Mouse (Mus musculus): ENCODE measurements around the gene Trank1.

DNA sequence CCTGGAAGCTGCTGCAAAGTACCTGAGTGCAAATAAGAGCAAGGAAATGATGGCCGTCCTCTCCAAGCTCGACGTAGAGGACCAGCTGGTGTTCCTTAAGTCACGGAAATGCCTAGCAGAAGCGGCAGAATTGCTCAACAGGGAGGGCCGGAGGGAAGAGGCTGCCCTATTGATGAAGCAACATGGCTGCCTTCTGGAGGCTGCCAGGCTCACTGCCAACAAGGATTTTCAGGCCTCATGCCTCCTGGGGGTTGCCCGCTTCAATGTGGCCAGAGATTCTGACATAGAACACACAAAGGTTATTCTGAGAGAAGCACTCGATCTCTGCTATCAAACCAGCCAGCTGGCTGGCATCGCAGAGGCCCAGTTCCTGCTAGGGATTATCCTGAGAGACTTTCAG, 78.5 kb downstream of the Trank1 start:
- TF ChIP-seq CTCF (IDR thresholded peaks at IDR 0.05; ENCODE audit: control insufficient read depth, insufficient read depth, insufficient read length), result no peak
- no peak for TF ChIP-seq MYOD1 (IDR thresholded peaks at IDR 0.05; ENCODE audit: control insufficient read depth, insufficient read length, low read depth)
- no peak for TF ChIP-seq CEBPB (IDR thresholded peaks at IDR 0.05; ENCODE audit: low read depth)
- no peak for TF ChIP-seq MAX (IDR thresholded peaks at IDR 0.05)
- no peak for TF ChIP-seq MYOG (IDR thresholded peaks at IDR 0.05; ENCODE audit: control insufficient read depth, extremely low read depth, insufficient read length)
- TF ChIP-seq USF1 (IDR thresholded peaks at IDR 0.05; ENCODE audit: low read depth), result no peak
